Mouse (Mus musculus) CH12.LX (cell line): Measurements from ENCODE around the gene Echdc3. TPM values are rescaled to one million over a fixed set of nuclear protein-coding genes. Genes with fewer than 3 reads are reported as not detected.

Experiments
- DNase-seq: peaks from one replicate; pipeline ENCODE4 v3.0.0-alpha.2; 2013; ENCODE audit errors: extremely low read depth
- H3K27ac ChIP-seq: 2 replicates; pipeline ENCODE4 v1.5.1; 2012; ENCODE audit warnings: low read depth, mild to moderate bottlenecking, control low read depth, moderate library complexity; ENCODE audit not compliant: insufficient read depth
- H3K27me3 ChIP-seq: replicated peaks from 2 replicates; pipeline ENCODE3; 2012; ENCODE audit warnings: inconsistent platforms
- H3K36me3 ChIP-seq, 2 experiments: replicated peaks in 1 of 2; 2 replicates each; pipeline versions ENCODE3 to v1.6.1; 2012; ENCODE audit warnings: inconsistent platforms in 1 of 2, low read length in 1 of 2, mild to moderate bottlenecking in 1 of 2, mixed read lengths in 1 of 2, moderate library complexity in 1 of 2; ENCODE audit not compliant: control insufficient read depth in 1 of 2, insufficient read depth in 1 of 2
- H3K4me1 ChIP-seq, 2 experiments: 2 replicates each; pipeline ENCODE4 v1.6.1; 2012; ENCODE audit warnings: inconsistent platforms in 1 of 2, moderate library complexity in 1 of 2; ENCODE audit not compliant: insufficient read depth in 2 of 2, control insufficient read depth in 1 of 2
- H3K4me2 ChIP-seq: 2 replicates; pipeline ENCODE4 v1.6.1; 2012; ENCODE audit warnings: low read depth, mild to moderate bottlenecking, control low read depth; ENCODE audit not compliant: poor library complexity, insufficient read depth, severe bottlenecking
- H3K4me3 ChIP-seq, 3 experiments: fragments of 150-350 bp in 1 of 3; sonication (generic) in 1 of 3; replicated peaks in 1 of 3; 2 replicates each; pipeline versions ENCODE3 to v1.5.1; 2011 to 2012; ENCODE audit warnings: low read depth in 2 of 3, low read length in 2 of 3, mild to moderate bottlenecking in 2 of 3, moderate library complexity in 2 of 3, control low read depth in 1 of 3, improper control_type of control experiment in 1 of 3, inconsistent platforms in 1 of 3, mixed read lengths in 1 of 3; ENCODE audit not compliant: poor library complexity in 1 of 3
- H3K79me2 ChIP-seq: replicated peaks from 2 replicates; pipeline ENCODE4 v1.6.1; 2012; ENCODE audit warnings: mild to moderate bottlenecking, moderate library complexity; ENCODE audit not compliant: control insufficient read depth, poor library complexity, insufficient read depth, severe bottlenecking; ENCODE audit errors: extremely low read depth
- H3K9ac ChIP-seq: 2 replicates; pipeline ENCODE4 v1.6.1; 2012; ENCODE audit warnings: low read depth, mild to moderate bottlenecking, control low read depth, moderate library complexity; ENCODE audit not compliant: insufficient read depth
- H3K9me3 ChIP-seq: replicated peaks from 2 replicates; pipeline ENCODE3; 2012; ENCODE audit warnings: low read length, inconsistent platforms, mixed read lengths
- CTCF ChIP-seq, 2 experiments: IDR thresholded peaks in 1 of 2; conservative IDR thresholded peaks in 1 of 2; 2 replicates each; pipeline ENCODE4 v1.5.1; 2011 to 2012; ENCODE audit warnings: low read depth in 2 of 2, low read length in 2 of 2, improper control_type of control experiment in 1 of 2, inconsistent platforms in 1 of 2, mild to moderate bottlenecking in 1 of 2, moderate library complexity in 1 of 2
- E2F4 ChIP-seq: IDR thresholded peaks from 2 replicates; pipeline ENCODE4 v1.6.1; 2011; ENCODE audit warnings: low read depth, low read length, improper control_type of control experiment; ENCODE audit not compliant: insufficient replicate concordance
- ELF1 ChIP-seq: IDR thresholded peaks from 2 replicates; pipeline ENCODE4 v1.6.1; 2014; ENCODE audit warnings: low read depth, mild to moderate bottlenecking, inconsistent platforms, low read length, improper control_type of control experiment
- GABPA ChIP-seq: IDR thresholded peaks from 2 replicates; pipeline ENCODE4 v1.6.1; 2012; ENCODE audit warnings: low read depth, low read length, improper control_type of control experiment, inconsistent platforms; ENCODE audit not compliant: insufficient replicate concordance
- HCFC1 ChIP-seq: IDR thresholded peaks from 2 replicates; pipeline ENCODE4 v1.6.1; 2012; ENCODE audit warnings: low read depth, mild to moderate bottlenecking, inconsistent platforms, low read length, improper control_type of control experiment
- IRF4 ChIP-seq: IDR thresholded peaks from 2 replicates; pipeline ENCODE4 v1.6.1; 2014; ENCODE audit warnings: low read depth, mild to moderate bottlenecking, inconsistent platforms, low read length, improper control_type of control experiment
- JUN ChIP-seq: IDR thresholded peaks from 2 replicates; pipeline ENCODE4 v1.6.1; 2011; ENCODE audit warnings: low read depth, mild to moderate bottlenecking, low read length, improper control_type of control experiment, moderate library complexity; ENCODE audit not compliant: insufficient read depth
- JUND ChIP-seq: conservative IDR thresholded peaks from 2 replicates; pipeline ENCODE4 v1.6.1; 2011; ENCODE audit warnings: low read depth, low read length, improper control_type of control experiment
- MAFK ChIP-seq: IDR thresholded peaks from 2 replicates; pipeline ENCODE4 v1.6.1; 2011; ENCODE audit warnings: low read length, improper control_type of control experiment; ENCODE audit not compliant: insufficient replicate concordance
- MAX ChIP-seq: IDR thresholded peaks from 2 replicates; pipeline ENCODE4 v1.6.1; 2011; ENCODE audit warnings: low read length, improper control_type of control experiment
- MEF2A ChIP-seq: IDR thresholded peaks from 2 replicates; pipeline ENCODE4 v1.6.1; 2014; ENCODE audit warnings: low read depth, mild to moderate bottlenecking, inconsistent platforms, low read length, improper control_type of control experiment, borderline replicate concordance
- MXI1 ChIP-seq: IDR thresholded peaks from 2 replicates; pipeline ENCODE4 v1.6.1; 2011; ENCODE audit warnings: mild to moderate bottlenecking, low read depth, low read length, improper control_type of control experiment
- MYC ChIP-seq: IDR thresholded peaks from 2 replicates; pipeline ENCODE4 v1.6.1; 2011; ENCODE audit warnings: low read depth, mild to moderate bottlenecking, improper control_type of control experiment, low read length
- NELFE ChIP-seq: IDR thresholded peaks from 2 replicates; pipeline ENCODE4 v1.6.1; 2011; ENCODE audit warnings: low read depth, low read length, improper control_type of control experiment
- NRF1 ChIP-seq: IDR thresholded peaks from 2 replicates; pipeline ENCODE4 v1.6.1; 2014; ENCODE audit warnings: low read depth, mild to moderate bottlenecking, inconsistent platforms, low read length, improper control_type of control experiment, moderate library complexity
- POLR2AphosphoS2 ChIP-seq: IDR thresholded peaks from 2 replicates; pipeline ENCODE4 v1.6.1; 2011; ENCODE audit warnings: low read depth, low read length, improper control_type of control experiment
- RCOR1 ChIP-seq: conservative IDR thresholded peaks from 2 replicates; pipeline ENCODE4 v1.6.1; 2012; ENCODE audit warnings: low read depth, mild to moderate bottlenecking, inconsistent platforms, low read length, improper control_type of control experiment
- SIN3A ChIP-seq: IDR thresholded peaks from 2 replicates; pipeline ENCODE4 v1.6.1; 2012; ENCODE audit warnings: low read length, improper control_type of control experiment, inconsistent platforms
- TBP ChIP-seq: conservative IDR thresholded peaks from 2 replicates; pipeline ENCODE4 v1.6.1; 2011; ENCODE audit warnings: low read depth, low read length, improper control_type of control experiment
- TCF12 ChIP-seq: IDR thresholded peaks from 2 replicates; pipeline ENCODE4 v1.6.1; 2014; ENCODE audit warnings: low read depth, mild to moderate bottlenecking, inconsistent platforms, low read length, improper control_type of control experiment
- USF1 ChIP-seq: IDR thresholded peaks from 2 replicates; pipeline ENCODE4 v1.6.1; 2014; ENCODE audit warnings: low read depth, mild to moderate bottlenecking, inconsistent platforms, low read length, improper control_type of control experiment
- USF2 ChIP-seq: conservative IDR thresholded peaks from 2 replicates; pipeline ENCODE4 v1.6.1; 2011; ENCODE audit warnings: low read depth, low read length, improper control_type of control experiment
- ZC3H11A ChIP-seq: IDR thresholded peaks from 2 replicates; pipeline ENCODE4 v1.6.1; 2012; ENCODE audit warnings: low read depth, mild to moderate bottlenecking, inconsistent platforms, low read length, improper control_type of control experiment
- ZKSCAN1 ChIP-seq: IDR thresholded peaks from 2 replicates; pipeline ENCODE4 v1.6.1; 2012; ENCODE audit warnings: low read depth, inconsistent platforms, low read length, improper control_type of control experiment, borderline replicate concordance
- ZNF384 ChIP-seq: IDR thresholded peaks from 2 replicates; pipeline ENCODE4 v1.6.1; 2012; ENCODE audit warnings: low read depth, low read length, improper control_type of control experiment, inconsistent platforms
- dilution Hi-C: fragments of 300-500 bp; cut with MboI; formaldehyde crosslinking; loops from 2 replicates; pipeline ENCODE4 v1.14.3; 2020; ENCODE audit warnings: low sequenced_read_pairs; ENCODE audit not compliant: extremely low pct_unique_long_range_greater_than_20kb, extremely low pct_ligation_motif_present
- in situ Hi-C: fragments of 300-500 bp; cut with MboI; formaldehyde crosslinking; loops from 3 replicates; pipeline ENCODE4 v1.14.3; 2019; ENCODE audit warnings: low sequenced_read_pairs, low pct_ligation_motif_present, low pct_unique_long_range_greater_than_20kb, mixed read lengths
- polyA plus RNA-seq: library from polyadenylated mRNA; unstranded; fragments of >175 nt; gene quantifications from 2 replicates; pipeline ENCODE4 v1.2.1, GENCODE M21; 2012; ENCODE audit warnings: low read depth; ENCODE audit not compliant: insufficient read length
- total RNA-seq, 2 experiments: library from RNA; depleted of rRNA; stranded (reverse); fragments of 300-350 nt in 1 of 2; fragments of >200 nt in 1 of 2; gene quantifications; 2 replicates each; pipeline ENCODE4 v1.2.3; 2012 to 2014

The Echdc3 gene
- total and polyA plus RNA-seq, 3 experiments: 9.2 to 17.4 (median 10.6) TPM

- no peaks in the 10 kb centered on the region for H3K36me3 ChIP-seq
- TF ChIP-seq ZNF384 (no peak), HCFC1 (no peak), CTCF (conservative IDR thresholded peaks at IDR 0.05 in 1 of 2, IDR thresholded peaks at IDR 0.05 in 1 of 2; ENCODE audit: low read depth in 2 of 2, low read length in 2 of 2) (no peak), USF2 (no peak), GABPA (no peak), E2F4 (no peak), MAX (no peak), IRF4 (no peak), RCOR1 (no peak), ZC3H11A (no peak), MEF2A (no peak), NELFE (no peak), SIN3A (no peak)
- H3K4me2 ChIP-seq: no peak overlapping the region
- H3K9me3 ChIP-seq: peaks cover 13% of the 10 kb centered on the region
- no peaks in the 10 kb centered on the region for H3K27me3 ChIP-seq
- H3K4me1 ChIP-seq: peaks cover 13 to 58% of the 10 kb centered on the region in 2 experiments
- DNase-seq: no peak
- H3K4me3 ChIP-seq: no peak overlapping the region
- H3K9ac ChIP-seq: no peak overlapping the region
- H3K79me2 ChIP-seq: no peaks in the 10 kb centered on the region
- dilution Hi-C loops: no loop called here
- in situ Hi-C loops: no loop called here
- no peak overlapping the region for H3K27ac ChIP-seq
Observed at GRCm38 (mm10) chr2:6261718-6262117, 48.9 kb upstream of the Echdc3 start.

DNA sequence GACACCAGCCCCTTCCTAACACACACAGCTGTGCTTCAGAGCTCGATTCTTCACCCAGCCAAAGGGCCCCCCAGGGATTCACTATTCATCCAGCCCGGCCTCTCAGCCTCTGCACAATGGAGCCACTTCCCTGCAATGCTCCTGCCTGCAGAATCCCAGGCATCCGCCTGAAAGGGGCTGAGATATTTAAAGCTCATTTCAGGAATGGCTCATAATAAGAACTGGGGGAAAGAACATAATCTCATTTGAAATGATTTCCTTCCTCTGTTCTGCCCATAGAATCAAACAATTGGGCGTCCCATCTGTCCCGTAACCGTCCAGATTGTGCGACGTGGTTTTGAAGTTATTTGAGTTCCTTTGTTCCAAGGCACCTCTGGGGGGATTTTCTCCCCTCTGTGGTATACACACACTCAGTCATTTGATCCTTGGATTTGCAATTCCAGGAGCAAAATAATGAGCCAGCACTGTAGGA lies 48.4 kb upstream of the Echdc3 start:
- H3K4me3 ChIP-seq: no peak overlapping the region
- H3K36me3 ChIP-seq: no peaks in the 10 kb centered on the region
- peaks cover 13 to 63% of the 10 kb centered on the region in 2 experiments for H3K4me1 ChIP-seq
- no peak overlapping the region for H3K9ac ChIP-seq
- no peak overlapping the region for H3K4me2 ChIP-seq
- DNase-seq: no peak
- H3K79me2 ChIP-seq: no peaks in the 10 kb centered on the region
- TF ChIP-seq MYC: no peak
- no peak for TF ChIP-seq MXI1
- no peak for TF ChIP-seq POLR2AphosphoS2
- no peak for TF ChIP-seq JUN
- TF ChIP-seq ELF1: no peak
- TF ChIP-seq NELFE: no peak
- no peak for TF ChIP-seq JUND
- no peak for TF ChIP-seq USF1
- TF ChIP-seq NRF1: no peak
- TF ChIP-seq MAFK: no peak
- TF ChIP-seq ZKSCAN1: no peak
- no peak for TF ChIP-seq ZNF384
- TF ChIP-seq TBP: no peak
- TF ChIP-seq MEF2A: no peak
- TF ChIP-seq HCFC1: no peak
- TF ChIP-seq IRF4: no peak
- no peak for TF ChIP-seq TCF12
- in situ Hi-C loops: no loop called here
- dilution Hi-C loops: no loop called here
- peaks cover 13% of the 10 kb centered on the region for H3K9me3 ChIP-seq
- H3K27me3 ChIP-seq: no peaks in the 10 kb centered on the region
- no peak overlapping the region for H3K27ac ChIP-seq
